Mouse (Mus musculus) heart, postnatal 4 days (tissue): ENCODE results near the gene Psg18. TPM values are rescaled to one million over a fixed set of nuclear protein-coding genes. Genes with fewer than 3 reads are reported as not detected.
"Not testable (repeated sequence)": the region's sequence is repeated elsewhere in the genome, so short reads cannot be mapped to it uniquely, and the experiment has no call there.

Source experiments
- DNase-seq: peaks from one replicate; pipeline ENCODE4 v3.0.0; 2021
- total RNA-seq, 2 experiments: library from RNA; stranded (reverse); gene quantifications; 2 replicates each; pipeline ENCODE4 v1.2.3; 2021

The Psg18 gene
- not detected for total RNA-seq

DNA sequence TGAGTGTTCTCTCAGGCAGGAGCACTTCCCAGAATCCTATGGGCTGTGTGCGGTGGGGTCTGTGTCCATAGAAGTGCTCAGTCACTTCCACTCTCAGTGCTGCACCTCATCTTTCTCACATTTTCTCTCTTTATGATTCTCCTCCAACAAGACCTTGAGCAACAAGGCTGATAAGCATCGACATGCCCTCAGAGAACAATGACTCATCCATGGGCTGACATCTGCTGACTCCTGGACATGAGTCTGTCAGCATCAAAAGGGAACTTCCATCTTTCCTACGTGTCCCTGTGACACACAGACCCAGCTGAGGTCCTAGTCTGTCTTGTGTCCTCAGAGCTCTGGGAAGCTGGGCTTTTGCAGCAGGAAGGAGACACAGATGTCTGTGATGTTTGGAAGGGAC, at the start of gene Psg18:
Gene Psg18 (minus strand): TSS at position 101 of the 400 bp plus-strand sequence.
- DNase-seq: not testable (repeated sequence)

DNA sequence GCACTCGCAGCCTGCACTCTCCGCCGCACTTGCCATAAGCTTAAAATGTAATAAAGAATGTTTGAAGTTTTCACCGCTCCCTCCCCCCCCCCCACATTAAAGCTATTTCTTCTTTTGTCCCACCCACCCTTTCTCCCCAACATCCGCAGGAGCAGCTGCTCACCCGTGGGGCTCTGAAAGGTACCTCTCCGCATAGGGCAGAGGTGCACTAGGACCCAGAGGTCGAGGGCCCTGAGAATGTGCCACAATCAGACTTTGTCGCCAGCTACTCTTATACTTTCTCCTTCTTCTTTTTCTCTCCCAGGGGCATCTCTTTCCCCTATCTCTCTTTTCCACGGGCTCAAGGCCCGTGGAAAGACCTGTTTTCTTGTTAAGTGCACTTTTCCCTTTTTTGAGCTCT, 48.6 kb upstream of the Psg18 start:
- DNase-seq: no peak

DNA sequence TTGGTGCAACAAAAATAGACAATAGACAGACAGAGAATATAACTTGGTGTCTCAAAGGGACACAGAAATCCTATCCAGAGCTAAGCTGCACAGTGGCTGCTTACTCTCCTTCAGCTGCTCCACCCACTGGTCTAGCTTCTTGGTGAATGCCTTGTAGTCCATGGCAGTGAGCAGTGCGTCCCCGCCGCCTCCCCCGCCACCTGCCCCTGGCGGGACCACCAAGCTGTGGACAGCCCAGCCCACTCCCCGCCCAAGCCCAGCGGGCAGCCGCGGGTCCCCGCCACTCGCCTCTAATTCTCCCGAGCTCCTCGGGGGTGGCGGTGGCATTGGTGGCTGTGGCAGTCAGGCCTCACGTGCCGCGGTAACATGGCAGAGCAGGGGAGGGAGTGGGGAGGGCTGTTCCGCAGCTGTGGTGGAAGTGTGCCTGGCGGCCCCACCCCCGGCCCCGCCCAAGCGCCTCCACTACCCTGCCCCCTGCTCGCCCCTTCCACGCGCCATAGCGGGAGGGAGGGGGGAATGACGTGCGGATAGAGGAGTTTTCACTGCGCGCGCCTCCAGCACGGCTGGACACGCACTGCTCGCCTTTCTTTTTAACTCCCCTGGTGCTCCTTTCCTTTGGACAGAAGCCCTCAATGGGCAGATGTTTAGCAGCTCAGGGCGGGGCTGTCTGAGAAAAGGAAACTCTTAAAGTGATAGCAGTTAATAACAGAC, 47.9 kb upstream of the Psg18 start:
- no peak for DNase-seq

DNA sequence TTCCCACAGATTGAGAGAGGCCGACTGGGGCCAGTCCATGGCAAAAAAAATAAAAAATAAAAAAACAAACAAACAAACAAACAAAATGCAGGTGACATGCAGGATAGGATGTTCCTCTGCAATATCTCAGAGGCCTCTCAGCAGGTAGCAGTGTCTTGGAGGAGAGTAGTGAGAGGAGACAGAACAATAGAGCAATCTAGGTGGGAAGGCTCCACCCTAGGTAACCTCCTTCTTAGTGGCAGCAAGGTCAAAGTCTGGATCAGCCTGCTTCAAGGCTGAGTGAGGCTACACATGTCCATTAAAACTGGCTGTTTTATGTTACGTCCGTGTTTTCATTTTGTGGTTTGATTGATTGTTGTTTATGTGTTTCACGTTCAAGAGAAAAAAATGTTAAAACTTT, 36.7 kb upstream of the Psg18 start:
- not testable (repeated sequence) for DNase-seq

DNA sequence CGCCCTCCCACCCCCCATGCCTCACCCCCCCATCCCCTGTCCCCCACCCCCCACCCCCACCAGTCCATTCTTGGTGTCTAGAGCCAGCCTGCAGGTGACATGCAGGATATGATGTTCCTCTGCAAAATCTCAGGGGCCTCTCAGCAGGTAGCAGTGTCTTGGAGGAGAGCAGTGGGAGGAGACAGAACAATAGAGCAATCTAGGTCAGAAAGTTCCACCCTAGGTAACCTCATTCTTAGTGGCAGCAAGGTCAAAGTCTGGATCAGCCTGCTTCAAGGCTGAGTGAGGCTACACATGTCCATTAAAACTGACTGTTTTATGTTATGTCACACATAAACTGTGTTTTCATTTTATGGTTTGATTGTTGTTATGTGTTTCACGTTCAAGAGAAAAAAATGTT, 23.5 kb upstream of the Psg18 start:
- no peak for DNase-seq

DNA sequence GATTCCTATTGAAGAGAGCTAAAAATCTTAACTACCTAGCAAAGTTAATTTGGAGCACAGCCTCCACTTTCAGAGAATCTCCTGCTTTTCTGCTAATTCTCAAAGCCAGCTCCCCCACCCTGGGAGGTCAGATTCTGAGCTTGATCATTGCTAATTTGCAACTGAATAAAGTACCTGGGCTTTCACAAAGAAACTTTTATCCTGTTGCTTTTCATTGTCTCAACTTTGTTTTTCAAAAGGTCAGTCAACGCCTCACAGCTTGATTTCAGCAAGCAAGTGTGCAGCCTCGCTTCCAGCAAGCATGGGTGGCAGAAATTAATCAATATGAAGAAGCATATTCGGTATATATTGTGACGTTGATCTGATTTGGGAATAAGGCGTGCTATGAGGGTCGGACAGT, 19.4 kb downstream of the Psg18 start:
- DNase-seq: not testable (repeated sequence)

Other genes starting within 250 kb of the Psg18 start
- not detected for gene Igfl3, start 178.5 kb downstream of the Psg18 start, total RNA-seq
- gene Mill1, start 109.7 kb downstream of the Psg18 start, total RNA-seq: not detected
- not detected for gene Psg28, start 77.0 kb upstream of the Psg18 start, total RNA-seq
- gene Psg26, start 129.2 kb upstream of the Psg18 start, total RNA-seq: not detected
- not detected for gene Psg25, start 177.3 kb upstream of the Psg18 start, total RNA-seq
- not detected for gene Psg27, start 212.3 kb upstream of the Psg18 start, total RNA-seq